Mouse (Mus musculus): Measurements from ENCODE around the gene Mst1r. TPM values are rescaled to one million over a fixed set of nuclear protein-coding genes. Genes with fewer than 3 reads are reported as not detected.

Mst1r gene
- total RNA-seq (2022) = 1 to 10 TPM in 1 of 4 experiments, under 1 TPM in 3; 0.43 to 1.4 (median 0.82) TPM

DNA sequence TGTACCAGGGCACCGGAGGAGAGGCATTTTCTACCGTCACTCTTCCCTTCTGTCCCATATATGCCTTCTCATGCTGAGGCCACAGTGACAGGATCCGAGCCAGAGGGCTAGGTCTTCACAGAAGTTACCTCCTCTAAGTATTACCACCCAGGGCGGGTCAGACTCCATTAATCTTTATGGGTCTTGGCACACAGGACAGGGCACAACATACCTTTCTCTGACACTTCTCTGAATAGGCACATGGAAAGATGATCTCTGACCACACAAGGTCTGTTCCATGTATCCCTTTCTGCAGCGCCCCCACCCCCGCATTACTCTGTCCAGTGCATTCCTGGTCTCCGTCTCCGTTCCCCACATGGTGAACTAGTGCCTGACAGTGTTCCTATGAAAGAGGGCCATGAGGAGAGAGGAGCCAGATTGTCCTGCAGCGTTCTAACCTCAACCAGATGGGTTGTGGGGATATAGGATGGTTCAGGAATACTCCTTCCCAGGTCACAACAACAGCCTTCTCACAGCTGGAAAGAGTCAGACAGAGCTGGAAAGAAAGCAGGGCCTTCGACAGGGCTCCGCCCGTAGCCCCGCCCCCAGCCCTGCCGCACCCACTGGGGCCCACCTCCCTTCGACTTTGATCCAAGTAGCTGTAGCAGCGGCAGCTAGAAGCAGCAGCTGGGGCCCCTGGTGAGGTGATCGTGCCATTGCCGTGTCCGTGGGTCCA, at the start of gene Mst1r:
Gene Mst1r, plus strand, starts transcription at position 622 of the 715 bp plus-strand sequence.
- DNase-seq (ENCODE audit: low spot score in 2 of 2) = peak; percentile 73 to 78

DNA sequence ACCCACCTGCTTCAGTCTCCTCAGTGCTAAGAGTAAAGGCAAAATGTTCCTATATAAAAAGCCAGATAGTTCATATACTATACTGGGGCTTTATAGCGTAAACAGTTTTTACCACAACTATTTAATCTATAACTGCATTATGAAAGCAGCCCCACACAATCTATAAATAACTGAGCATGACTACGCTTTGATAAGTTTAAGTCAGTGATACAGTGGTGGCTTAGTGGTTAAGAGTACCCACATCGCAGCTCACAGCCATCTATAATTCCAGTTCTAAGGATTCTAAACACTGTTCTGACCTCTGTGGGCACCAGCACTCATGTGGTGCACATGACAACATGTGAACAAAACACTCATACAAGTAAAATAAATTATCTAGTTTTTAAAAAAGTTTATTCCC, 48.3 kb upstream of the Mst1r start:
- DNase-seq (ENCODE audit: low spot score in 2 of 2) = no peak

DNA sequence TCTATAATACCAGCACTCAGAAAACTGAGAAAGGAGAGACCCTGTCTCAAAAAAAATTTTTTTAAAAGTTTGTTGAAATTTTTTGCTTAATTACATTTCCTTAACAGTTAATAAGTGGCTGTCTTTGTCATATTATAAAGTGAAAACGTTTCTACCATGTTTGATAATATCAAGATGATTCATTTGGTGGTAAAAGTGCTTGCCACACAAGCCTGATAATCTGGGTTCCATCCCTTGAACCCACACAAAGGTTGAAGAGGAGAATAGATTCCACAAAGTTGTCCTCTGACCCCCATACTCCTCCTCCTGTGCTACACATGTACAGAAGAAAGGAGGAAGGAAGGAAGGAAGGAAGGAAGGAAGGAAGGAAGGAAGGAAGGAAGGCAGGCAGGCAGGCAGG, 42.2 kb upstream of the Mst1r start:
- DNase-seq (ENCODE audit: low spot score in 2 of 2) = no peak

DNA sequence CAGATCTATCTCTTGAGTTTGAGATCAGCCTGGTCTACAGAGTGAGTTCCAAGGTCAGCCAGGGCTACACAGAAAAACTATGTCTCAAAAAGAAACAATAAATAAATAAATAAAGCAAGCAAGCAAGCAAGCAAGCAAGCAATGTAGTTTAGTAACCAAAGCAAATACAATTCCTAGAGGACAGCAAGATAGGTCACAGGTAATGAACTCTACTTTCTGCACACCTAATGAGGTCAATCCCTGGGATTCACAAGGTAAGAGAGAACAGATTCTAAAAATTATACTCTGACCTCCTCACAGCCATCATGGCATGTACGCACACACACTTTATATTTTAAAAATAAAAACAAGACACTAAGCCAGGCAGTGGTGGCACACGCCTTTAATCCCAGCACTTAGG, 40.6 kb upstream of the Mst1r start:
- DNase-seq (ENCODE audit: low spot score in 2 of 2) = no peak

DNA sequence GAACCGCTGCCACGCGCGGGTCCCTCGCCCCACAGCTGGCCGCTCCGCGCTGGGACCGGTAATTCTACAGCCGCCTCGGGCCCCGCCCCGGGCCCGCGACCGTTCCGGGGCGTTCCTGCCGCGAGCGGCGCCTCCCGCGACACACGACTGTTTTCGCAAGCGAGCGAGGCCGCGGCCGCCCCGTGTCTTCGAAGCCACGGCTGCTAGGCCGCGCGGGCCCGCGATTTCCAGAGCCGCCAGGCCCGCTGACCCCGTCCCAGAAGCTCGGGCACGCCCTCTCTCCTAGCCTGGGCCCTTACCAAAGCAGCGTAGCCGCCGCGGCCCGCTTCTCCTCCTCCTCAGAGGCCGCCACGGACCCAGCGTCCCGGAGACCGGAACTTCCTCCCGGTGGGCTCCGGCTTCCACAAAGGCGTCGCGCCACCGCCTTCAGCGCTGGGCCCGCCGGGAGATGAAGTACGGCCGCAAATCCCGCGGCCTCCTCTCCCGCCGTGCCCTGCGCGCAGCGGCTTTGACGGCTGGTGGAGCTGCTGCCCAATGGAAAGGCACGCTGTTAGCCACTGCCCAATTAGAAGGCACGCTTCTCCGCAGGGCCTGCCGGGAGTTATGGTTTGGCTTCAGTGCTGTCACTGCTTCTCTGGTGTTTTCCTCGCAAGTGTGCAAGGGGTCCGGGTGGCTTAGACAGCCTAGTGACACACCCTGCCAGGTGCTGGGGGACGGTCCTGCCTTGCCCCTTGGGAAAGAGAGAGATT, 34.1 kb upstream of the Mst1r start:
- DNase-seq (ENCODE audit: low spot score in 2 of 2) = peak; percentile 84 to 93

DNA sequence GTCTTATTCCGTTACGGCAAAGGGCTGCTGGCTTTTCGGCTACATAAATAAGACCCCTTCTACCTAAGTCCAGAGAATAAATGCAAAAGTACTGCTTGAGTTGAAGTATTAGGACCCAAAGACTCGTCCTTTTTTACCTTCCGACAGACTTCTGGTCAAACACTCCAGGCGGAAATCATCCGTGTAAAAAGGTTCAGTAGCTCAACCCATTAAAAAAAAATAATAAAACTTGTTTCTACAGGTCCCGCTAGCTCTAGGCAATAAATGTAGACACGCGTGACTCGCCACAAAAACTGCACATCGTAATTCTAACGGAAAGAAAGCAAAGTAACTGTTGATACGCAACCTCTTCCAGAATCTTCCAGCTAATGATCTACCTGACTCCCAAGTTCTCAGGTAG, 33.5 kb upstream of the Mst1r start, which contains the start of gene Rbm6:
Gene Rbm6, minus strand, starts transcription at position 101 of the 400 bp plus-strand sequence.
- no peak for DNase-seq (ENCODE audit: low spot score in 2 of 2)

DNA sequence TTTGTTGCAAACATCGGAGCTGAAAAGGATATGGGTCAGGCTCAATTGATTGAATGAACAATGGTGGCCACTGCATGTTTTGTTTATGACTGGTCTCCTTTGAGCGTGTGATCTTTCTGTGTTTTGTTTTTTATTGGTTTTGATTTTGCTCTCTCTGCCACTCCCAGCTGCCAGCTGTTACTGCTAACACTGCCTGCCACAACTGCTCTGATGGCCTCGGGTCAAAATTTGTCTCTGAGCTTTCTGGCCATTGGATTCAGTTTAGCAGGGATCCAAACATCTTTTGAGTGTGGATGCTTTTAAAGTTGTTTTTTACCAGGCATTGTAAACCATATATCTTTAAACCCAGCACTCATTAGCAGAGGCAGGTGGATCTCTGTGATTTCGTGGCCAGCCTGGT, 26.3 kb upstream of the Mst1r start:
- DNase-seq (ENCODE audit: low spot score in 2 of 2) = no peak

DNA sequence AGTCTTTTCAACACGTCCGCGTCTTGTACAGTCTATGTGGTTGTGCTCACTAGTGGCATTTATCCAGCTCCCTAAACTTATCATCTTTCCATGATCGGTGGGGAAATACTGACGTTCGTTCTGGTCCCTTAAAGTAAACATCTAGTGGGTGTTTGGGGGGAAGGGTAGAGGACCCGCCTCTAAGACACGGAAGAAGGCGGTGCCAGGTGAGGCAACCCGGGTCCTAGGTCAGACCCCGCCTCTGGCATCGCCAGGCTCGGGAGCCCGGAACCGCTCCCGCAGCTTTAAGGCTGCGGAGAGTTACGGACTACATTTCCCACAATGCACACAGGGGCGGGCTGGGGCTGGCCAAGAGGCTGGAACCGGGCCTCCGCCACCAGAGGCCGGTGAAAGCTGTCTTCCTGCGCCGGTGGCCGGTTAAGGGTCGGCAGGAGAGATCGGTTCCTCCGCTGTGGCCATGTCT, 18.8 kb upstream of the Mst1r start, which contains the start of gene Mon1a:
Gene Mon1a, plus strand, starts transcription at position 348 of the 463 bp plus-strand sequence.
- DNase-seq (ENCODE audit: low spot score in 2 of 2) = peak; percentile 83 to 91

DNA sequence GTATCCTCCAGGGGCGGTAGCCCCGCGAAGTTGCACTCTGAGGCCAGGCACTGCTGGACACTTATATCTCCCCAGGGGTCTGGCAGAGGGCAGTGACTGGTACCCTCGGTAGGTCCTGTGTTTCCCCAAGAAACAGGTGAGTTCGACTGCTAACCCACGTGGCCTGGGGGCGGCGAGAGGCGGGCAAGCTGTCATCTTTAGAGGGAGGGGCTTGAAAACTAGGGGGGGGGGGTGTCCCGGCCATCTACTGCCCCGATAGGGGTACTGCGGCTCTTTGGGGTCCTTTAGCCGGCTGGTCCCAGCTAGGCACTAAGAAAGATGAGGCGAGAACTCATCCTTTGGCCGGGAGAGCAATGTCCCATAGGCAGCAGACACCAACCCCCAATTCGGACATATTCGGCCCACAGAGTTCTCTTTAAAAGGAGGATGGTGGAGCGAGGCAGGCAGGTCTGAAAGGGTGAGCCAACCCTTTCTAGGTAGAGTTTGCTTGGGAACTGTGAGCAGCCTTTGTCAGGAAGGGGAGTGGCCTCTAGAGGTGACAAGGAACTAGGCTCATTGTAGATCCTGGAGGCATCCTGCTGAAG, 18.3 kb upstream of the Mst1r start:
- DNase-seq (ENCODE audit: low spot score in 2 of 2) = no peak

DNA sequence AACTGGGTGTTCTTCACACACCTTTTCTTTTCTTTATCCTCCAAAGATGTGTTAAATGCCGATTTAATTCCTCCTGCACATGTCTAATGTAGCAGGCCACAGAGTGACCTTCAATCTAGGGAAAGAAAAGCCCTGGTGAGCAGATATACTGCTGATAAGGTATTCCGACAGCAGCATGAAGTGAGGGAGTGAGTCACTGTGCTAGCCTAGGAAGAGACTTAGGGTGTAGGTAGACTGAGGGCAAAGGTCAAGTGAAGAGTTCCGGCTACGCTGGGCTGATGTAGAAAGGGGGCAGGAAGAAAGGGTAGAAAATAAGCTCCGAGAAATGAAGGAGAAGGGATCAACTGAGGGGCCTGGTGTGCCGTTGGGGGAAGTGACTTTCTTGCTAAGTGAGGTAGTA, 16.4 kb upstream of the Mst1r start:
- no peak for DNase-seq (ENCODE audit: low spot score in 2 of 2)

DNA sequence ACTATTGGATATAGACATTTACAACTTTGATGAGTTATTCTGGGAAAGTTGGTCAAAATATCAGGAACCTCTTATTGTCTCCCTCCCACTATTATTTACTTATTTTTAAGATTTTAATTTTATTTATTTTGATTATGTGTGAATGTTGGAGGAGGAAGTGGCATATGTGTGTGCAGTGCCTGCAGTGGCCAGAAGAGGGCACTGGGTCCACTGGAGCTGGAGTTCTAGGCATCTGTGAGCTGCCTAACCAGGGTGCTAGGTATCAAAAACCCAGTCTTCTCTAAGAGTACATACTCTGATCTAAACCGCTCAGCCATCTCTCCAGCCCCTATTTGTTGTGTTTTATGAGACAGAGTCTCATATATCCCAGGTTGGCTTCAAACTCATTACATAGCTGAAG, 15.7 kb upstream of the Mst1r start:
- DNase-seq (ENCODE audit: low spot score in 2 of 2) = no peak

DNA sequence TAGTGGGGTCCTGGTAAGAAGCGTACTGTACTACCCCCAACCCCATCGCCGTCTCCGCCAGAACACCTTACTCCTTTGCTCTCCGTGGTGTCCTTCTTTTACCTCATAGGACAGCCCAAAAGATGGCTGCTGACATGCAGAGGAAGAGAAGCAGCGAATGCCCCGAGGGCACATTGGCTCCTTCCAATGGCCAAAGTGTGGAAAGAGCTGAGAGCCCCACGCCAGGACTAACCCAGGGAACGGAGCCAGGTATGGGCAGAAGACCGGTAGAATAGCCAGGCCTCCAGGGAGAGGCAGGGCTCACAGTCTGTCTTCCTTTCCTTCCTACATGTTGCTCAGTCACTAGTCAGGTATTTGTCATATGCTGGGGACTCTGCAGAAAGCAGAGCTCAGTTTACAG, 8.1 kb upstream of the Mst1r start:
- no peak for DNase-seq (ENCODE audit: low spot score in 2 of 2)

DNA sequence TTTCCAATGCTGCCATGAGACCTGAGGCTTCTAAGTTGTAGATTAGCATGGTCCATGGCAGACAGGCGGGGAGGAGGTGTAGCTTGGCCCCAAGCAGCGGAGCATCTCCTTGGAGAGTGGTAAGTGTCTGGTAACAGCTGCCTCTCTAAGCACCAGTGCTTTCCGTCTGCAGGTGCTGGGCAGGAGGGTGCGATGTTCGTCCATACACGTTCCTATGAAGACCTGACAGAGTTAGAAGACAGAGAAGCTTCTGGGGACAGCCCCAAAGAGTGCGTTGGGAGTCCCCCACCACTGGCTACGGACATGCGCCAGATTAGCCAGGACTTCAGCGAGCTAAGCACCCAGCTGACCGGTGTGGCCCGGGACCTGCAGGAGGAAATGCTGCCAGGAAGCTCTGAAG, 6.8 kb upstream of the Mst1r start:
- DNase-seq (ENCODE audit: low spot score in 2 of 2) = no peak

DNA sequence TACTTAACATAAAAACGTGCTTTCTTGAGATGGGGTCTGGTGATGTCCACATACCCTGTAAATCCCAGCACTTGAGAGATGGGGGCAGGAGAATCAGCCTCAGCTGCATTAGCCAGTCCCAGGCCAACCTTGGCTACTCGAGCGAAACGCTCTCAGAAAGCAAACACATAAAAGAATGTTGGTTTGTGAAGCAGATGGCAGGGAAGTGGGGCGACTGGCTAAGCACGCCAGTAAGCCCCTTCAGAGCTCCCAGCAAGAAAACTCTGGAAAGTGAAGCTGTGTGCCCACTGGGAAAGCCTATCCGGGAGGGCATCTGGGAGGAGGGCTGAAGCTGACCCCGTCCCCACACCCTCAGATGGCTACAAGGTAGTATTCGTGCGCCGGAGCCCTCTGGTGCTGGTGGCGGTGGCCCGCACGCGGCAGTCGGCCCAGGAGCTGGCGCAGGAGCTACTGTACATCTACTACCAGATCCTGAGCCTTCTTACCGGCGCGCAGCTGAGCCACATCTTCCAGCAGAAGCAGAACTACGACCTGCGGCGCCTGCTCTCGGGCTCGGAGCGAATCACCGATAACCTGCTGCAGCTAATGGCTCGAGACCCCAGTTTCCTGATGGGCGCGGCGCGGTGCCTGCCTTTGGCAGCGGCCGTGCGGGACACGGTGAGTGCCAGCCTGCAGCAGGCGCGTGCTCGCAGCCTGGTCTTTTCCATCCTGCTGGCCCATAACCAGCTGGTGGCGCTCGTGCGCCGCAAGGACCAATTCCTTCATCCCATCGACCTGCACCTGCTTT, 5.6 kb upstream of the Mst1r start:
- DNase-seq (ENCODE audit: low spot score in 2 of 2) = peak in 1 of 2 experiments; percentile 27

DNA sequence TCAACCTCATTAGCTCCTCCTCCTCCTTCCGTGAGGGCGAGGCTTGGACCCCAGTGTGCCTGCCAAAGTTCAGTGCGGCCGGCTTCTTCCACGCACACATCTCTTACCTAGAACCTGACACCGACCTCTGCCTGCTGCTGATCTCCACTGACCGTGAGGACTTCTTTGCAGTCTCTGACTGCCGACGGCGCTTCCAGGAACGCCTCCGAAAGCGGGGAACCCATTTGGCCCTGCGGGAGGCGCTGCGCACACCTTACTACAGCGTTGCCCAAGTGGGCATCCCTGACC, 5.1 kb upstream of the Mst1r start:
- no peak for DNase-seq (ENCODE audit: low spot score in 2 of 2)

DNA sequence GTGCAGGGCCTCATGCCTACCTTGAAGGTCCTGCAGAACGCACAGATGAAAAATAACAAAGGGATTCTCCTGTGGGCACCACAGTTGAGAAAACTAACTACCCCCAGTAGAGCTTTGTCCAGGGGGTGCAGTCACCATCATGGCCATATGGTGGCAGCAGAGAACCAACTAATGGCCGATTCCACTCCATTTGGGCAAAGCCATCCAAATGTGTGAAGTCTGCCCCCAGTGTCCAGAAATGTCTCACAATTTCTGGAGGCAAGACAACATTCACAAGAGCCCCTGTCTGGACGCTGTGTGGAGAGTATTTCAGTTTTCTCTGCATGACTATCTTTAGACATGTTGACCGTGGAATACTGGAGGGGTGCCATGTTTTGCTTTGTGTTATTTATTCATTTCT, 1.9 kb upstream of the Mst1r start:
- peak; percentile 79 for DNase-seq (ENCODE audit: low spot score in 2 of 2)

DNA sequence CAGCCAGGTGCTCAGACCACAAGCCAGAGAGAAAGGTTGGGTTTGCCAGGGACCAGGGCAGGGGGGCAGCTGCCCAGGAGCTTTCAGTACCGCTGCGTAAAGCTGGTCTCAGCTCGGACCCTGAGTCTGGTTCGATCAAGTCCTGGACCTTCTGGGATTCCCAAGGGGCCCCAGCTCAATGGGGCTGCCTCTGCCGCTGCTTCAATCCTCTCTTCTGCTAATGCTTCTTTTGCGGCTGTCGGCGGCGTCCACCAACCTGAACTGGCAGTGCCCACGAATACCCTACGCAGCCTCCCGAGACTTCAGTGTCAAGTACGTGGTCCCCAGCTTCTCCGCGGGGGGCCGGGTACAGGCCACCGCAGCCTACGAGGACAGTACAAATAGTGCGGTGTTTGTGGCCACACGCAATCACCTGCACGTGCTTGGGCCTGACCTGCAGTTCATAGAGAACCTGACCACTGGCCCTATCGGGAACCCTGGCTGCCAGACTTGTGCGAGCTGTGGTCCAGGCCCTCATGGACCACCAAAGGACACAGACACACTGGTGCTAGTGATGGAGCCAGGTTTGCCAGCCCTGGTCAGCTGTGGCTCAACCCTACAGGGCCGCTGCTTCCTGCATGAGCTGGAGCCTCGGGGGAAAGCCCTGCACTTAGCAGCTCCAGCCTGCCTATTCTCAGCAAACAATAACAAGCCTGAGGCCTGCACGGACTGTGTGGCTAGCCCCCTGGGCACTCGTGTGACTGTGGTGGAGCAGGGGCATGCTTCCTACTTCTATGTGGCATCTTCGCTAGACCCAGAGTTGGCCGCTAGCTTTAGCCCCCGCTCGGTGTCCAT, 511 bp downstream of the Mst1r start:
- DNase-seq (ENCODE audit: low spot score in 2 of 2) = no peak

DNA sequence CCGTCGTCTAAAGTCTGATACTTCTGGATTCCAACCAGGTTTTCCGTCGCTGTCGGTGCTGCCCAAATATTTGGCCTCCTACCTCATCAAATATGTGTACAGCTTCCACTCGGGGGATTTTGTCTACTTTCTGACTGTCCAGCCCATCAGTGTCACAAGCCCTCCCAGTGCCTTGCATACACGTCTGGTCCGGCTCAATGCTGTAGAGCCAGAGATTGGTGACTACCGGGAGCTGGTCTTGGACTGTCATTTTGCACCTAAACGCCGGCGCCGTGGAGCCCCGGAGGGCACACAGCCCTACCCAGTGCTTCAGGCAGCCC, 1.1 kb downstream of the Mst1r start:
- no peak for DNase-seq (ENCODE audit: low spot score in 2 of 2)

DNA sequence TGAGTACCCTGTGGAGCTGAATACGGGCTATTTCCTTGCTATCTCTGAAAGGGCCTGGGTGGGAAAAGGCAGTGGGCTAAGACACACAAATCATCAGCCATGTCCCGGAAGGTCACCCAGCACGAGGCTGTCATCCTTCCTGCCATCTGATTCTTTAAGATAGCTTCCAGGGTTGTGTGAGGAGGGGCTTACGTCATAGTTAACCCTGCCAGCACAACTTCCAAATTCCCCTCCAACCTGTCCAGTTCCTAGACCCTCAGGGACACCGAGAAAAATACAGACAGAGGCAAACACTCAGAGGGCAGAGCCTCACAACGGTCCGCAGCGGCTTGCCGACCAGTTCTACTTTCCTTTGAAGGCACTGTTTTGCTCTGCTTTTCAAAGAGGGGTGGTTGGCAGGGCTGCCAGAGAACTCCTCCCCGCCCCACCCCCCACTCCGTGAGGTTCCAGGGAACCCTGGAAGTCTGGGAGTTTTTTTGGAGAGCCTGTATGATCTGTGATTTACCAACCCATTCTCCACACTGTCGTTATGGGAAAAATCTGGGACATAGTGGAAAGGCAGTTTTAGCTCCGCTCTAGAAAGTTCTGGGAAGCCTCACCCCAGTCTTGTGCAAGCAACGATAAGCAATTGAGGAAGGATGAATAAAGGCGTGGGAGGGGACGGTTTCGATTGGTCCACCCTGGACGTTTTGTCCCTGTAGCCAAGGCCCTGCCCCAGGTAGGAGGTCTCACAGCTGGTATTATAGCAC, 1.9 kb downstream of the Mst1r start:
- no peak for DNase-seq (ENCODE audit: low spot score in 2 of 2)

DNA sequence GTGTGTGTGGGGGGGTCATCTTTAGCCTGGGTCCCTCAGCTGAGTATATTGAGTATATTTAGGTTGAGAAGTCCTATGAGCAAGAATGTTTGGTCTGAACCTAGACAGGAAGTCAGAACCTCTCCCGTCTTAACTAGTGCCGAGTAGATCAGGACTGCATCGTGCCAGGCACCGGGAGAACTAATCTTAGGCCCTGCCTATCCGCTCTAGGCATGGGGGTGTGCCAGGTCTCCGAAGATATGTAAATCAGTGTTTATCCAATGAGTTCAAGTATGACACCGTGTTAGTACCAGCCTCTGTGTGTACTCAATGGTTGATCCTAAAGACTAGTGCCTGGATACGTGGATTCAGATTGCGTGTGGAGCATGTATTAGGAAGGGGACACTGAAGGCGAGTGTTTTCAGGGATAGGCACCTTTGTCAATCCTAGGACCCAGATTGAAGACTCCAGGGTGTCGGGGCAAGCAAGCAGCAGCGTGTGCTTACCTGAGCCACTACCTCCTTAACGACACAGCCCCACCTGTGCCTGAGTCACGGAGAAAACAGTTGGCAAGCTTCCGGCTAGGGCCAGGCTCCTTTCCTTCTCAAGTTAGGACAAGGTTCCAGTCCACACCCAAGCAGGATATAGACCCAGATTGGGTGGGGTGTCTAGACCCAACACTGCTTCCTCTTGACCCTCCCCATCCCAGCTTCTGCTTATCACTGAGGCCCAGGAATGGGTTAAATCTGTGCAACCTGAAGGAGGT, 3.5 kb downstream of the Mst1r start:
- DNase-seq (ENCODE audit: low spot score in 2 of 2) = no peak

Measured in gastrocnemius, adult 8-10 months (tissue).